Mouse (Mus musculus): Measurements from ENCODE around the gene 6030458C11Rik. TPM values are rescaled to one million over a fixed set of nuclear protein-coding genes. Genes with fewer than 3 reads are reported as not detected.
"Not testable (repeated sequence)": the region's sequence is repeated elsewhere in the genome, so short reads cannot be mapped to it uniquely, and the experiment has no call there.

Gene 6030458C11Rik
- total and polyA plus RNA-seq, 3 experiments, result 10.8 to 13.9 (median 11.5) TPM

DNA sequence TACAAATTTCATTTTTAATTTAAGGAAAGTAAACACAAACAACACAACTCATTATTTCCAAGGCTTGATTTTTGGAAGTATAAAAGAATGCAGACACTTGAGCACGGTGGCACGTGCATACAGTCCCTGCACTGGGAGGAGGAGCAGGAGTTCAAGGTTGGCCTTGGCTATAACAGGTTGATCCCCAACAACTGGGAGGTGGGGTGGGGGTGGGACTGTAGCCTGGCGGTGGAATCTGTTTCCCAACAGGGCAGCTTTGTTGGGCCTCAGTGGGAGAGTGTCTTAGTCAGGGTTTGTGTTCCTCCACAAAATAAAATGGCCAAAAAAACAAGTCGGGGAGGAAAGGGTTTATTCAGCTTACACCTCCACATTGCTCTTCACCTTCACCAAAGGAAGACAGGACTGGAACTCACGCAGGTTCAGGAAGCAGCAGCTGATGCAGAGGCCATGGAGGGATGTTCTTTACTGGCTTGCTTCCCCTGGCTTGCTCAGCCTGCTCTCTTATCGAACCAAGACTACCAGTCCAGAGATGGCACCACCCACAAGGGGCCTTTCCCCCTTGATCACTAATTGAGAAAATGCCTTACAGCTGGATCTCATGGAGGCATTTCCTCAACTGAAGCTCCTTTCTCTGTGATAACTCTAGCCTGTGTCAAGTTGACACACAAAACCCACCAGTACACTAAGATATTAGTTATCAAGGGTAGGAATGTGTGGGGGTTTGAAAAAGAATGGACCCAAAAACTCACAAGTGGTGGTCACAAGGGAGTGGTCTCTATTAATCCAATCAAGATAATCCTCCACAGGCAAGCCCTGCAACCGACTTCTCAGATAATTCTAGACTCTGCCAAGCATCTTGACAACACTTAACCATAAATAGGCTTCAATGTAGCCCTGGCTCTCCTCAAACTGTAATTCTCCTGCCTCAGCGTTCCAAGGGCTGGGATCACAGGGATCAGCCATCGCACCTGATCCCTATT lies 1.7 kb downstream of the 6030458C11Rik start:
- no peak for DNase-seq

DNA sequence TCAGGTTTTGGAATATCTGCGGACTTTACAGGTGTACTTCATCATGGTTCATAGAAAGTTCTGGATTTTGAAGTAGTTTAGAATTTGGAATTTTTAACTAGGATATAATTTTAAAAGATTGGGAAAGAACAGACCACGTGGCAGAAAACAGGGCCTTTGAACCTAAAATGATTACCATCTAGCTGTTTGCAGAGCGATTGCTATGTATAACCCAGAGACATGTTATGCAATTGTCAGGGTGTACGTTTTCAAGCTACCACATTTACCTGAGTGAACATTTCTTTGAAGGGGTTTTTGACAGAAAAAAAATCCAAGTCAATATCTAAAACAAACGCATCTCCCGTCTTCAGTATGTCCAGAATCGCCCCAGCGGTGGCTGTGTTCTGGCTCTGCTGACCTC lies 6.9 kb downstream of the 6030458C11Rik start:
- no peak for DNase-seq

GRCm38 (mm10) chr15:12812646-12813045 lies 11.8 kb downstream of the 6030458C11Rik start:
- DNase-seq, result no peak

DNA sequence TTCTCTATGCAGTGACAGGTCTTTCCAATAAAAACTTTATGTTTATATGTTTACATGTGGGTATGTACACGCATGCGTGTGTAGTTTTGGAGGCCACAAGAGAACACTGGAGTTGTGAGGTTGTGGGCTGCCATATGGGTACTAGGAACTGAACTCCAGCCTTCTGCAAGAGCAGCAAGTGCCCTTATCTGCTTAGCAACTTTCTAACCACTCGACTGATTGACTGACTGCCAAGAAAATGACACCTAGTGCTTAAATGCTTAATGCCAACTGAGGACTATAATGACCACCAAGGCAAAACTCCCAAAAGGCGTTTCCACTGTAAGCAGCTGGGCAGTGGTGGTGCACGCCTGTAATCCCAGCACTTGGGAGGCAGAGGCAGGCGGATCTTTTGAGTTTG lies 15.1 kb downstream of the 6030458C11Rik start:
- DNase-seq, result no peak

GRCm38 (mm10) chr15:12807088-12807487 lies 17.4 kb downstream of the 6030458C11Rik start:
- DNase-seq, result no peak

- no peak for DNase-seq
These were observed 19.4 kb downstream of the 6030458C11Rik start for GRCm38 (mm10) chr15:12805071-12805470.

DNA sequence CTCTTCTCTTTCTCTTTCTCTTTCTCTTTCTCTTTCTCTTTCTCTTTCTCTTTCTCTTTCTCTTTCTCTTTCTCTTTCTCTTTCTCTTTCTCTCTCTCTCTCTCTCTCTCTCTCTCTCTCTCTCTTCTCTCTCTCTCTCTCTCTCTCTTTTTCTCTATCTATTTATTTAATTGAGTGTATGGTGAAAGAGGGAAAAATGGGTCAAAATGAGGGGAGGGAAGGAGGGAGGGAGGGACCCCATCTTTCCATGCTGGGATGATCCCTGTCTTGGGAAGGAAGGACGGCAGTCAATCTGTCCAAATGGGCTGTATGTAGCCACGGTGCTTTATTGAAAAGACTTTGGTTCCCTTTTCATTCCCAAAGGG lies 23.3 kb downstream of the 6030458C11Rik start:
- not testable (repeated sequence) for DNase-seq

GRCm38 (mm10) chr15:12800405-12801141 lies 23.9 kb downstream of the 6030458C11Rik start:
- DNase-seq, result no peak

DNA sequence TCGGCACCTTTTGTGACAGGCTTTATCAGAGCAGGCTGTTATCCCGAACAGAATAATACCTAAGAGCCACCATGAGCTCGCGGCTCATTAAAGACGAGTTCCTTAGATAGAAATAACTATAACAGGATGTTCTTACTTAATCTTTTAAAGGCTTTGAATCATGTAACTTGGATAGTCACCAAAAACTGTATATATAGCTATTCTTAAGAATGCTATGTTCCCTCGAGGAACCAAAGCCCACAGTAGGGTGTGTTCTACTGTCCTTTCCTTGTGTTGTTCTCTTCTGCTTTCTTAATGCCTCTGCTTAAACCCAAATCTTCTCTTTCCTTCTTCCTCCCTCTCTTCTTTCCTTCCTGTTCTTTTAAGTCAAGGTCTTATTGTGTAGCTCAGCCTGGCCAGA lies 26.4 kb downstream of the 6030458C11Rik start:
- DNase-seq, result no peak

DNA sequence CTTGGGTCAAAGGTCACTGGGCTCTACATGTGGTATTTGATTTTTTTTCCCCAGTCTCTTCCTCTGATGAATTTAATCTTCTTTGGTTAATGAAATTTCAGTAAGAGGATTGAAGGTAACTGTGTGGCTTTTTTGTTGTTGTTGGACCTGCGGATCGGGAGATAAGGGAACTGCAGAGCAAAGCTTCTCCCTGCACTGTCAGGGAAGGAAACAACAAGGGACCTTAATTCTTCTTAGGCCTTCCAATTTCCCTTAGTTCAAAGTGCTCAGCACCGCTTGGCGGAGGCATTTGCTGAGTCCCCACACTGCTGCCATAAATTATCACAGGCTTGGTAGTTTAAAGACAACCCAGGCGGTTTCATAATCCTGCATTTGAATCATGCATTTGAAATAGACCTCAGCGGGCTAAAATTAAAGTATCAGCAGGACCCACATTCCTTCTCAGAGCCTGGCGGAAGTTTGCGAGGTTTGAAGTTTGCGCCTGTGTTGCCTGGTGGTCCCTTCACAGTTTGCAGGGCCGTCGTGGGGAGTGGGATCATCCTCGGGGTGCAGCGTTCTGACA lies 28.5 kb downstream of the 6030458C11Rik start:
- DNase-seq, result no peak

- peak; percentile 19 for DNase-seq
These were observed 29.0 kb downstream of the 6030458C11Rik start for GRCm38 (mm10) chr15:12795457-12795894.

- no peak for DNase-seq
These were observed 30.1 kb downstream of the 6030458C11Rik start for GRCm38 (mm10) chr15:12794311-12794710.

DNA sequence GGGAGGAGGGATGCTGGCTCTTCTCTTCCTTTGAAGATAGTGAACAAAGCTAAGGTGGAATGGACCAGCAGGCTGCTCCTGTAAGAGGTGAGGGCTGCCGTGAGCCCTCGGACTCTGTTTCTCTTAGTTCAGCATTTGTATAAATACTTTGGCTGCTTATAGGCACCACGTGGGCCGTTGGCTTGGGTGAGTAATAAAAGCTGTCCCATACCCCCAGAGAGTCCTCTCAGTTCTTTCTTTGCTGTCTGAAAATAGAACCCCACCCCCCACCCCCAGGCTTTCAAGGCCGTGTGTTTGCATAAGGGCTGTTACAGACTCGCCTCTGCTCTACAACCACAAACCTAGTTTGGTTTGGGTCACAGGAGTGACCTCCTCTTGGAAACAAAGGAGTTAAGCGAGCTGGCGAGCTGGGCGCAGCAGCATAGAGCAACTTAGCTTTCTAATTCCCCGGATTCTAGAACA lies 35.0 kb downstream of the 6030458C11Rik start:
- DNase-seq, result no peak

DNA sequence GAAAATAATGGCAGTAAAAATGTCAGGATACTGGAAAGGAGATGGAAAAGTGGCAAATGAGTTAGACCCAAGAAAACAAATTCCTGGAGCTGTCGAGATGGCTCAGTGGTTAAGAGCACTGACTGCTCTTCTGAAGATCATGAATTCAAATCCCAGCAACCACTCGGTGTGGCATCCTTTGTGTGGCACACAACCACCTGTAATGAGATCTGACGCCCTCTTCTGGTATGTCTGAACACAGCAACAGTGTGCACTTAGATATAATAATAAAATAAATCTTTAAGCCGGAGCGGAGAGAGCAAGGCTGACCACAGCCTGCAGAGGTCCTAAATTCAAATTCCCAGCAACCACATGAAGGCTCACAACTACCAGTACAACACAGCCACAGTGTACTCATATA lies 35.9 kb downstream of the 6030458C11Rik start:
- no peak for DNase-seq

DNA sequence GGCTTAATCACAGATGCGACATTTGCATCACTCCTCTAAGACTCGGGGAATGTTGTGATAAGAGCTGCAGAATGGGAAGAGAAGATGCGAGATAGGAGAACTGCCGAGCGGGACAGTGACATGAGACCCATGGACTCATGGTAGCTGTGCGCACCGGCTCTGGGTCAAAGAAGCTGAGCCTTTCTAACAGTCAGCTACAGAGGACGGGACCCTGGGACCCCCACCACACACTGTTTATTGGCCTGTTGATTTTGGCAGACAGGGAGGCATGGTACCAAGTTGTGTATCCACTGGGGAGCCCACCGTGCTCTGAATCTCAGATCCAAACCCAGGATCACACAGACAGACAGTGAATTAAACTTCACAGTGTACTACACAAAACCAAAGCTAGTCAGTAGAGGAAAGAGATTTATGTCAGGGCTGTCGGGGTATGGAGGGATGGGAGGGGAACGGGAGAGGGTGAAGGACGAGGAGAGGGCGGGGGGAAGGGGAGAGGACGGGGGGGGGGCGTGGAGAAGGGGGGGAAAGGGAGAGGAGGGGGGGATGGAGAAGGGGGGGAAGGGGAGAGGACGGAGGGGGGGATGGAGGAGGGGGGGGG lies 42.6 kb downstream of the 6030458C11Rik start:
- no peak for DNase-seq

GRCm38 (mm10) chr15:12781296-12781695 lies 43.2 kb downstream of the 6030458C11Rik start:
- DNase-seq, result no peak

GRCm38 (mm10) chr15:12774149-12774753 lies 50.2 kb downstream of the 6030458C11Rik start:
- no peak for DNase-seq

GRCm38 (mm10) chr15:12770958-12771357 lies 53.5 kb downstream of the 6030458C11Rik start:
- DNase-seq, result no peak

- no peak for DNase-seq
These were observed 57.6 kb downstream of the 6030458C11Rik start for GRCm38 (mm10) chr15:12766848-12767247.

DNA sequence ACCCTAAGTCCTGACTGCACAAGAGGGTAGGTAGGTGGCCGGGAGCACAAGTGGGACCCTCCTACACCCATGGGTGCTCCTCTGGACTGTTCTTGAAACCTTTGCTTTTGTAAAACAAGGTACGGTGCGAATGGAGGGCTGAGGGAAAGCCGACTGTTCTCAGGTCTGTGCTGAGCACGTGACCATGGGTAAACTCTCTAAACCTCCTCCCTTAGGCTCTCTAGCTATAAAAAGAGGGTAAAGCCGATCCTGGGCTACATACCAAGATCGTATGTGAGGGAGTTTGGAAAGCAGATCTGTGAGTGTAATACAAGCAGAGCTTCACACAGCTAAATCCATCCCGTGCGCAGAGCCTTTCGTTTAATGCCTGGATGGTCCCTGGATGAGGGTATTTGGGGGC lies 61.3 kb downstream of the 6030458C11Rik start:
- DNase-seq, result no peak

DNA sequence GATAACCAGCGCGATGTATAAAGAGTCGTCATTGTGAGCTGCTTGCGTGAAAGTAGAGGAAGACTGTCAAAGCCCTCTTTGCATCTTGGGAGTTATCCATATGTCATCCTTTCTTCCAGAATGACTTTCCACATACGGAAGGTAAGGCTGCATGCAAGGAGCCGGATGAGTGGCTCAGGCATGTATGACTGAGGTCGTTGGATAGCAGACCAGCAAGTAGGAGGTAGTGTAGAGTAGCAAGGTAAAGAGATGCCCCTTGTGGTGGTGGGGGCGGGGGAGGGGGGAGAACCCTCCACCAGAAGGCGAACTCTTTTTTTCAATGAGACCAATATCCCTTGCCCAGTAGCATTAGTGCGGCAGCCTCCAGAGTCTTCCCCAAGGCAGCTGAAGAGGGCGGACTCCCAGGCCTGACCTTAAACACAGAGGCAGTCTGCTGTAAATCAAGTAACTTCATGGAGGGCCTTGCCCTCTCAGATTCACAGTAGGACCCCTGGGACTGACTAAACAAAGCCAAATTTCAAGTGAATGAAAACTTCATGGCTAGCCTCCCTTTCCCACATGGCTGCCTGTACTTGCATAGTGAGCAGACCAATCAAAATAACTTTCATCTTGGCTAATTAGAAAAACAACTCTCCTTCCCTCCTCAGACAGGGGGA lies 62.1 kb downstream of the 6030458C11Rik start:
- DNase-seq, result no peak
